Mouse (Mus musculus) olfactory bulb, adult 2 months (tissue): Measurements from ENCODE around the gene Slc1a3. TPM values are rescaled to one million over a fixed set of nuclear protein-coding genes. Genes with fewer than 3 reads are reported as not detected.

Experiments
- H3K27ac ChIP-seq: fragments of 200-500 bp; 2 replicates; pipeline ENCODE4 v1.5.1; 2012; ENCODE audit warnings: low read depth, low read length; ENCODE audit not compliant: insufficient read depth
- H3K4me1 ChIP-seq: fragments of 200-500 bp; 2 replicates; pipeline ENCODE4 v1.6.1; 2012; ENCODE audit warnings: low read length; ENCODE audit not compliant: control insufficient read depth, insufficient read depth
- H3K4me3 ChIP-seq: fragments of 200-500 bp; 2 replicates; pipeline ENCODE4 v1.5.1; 2012; ENCODE audit warnings: mild to moderate bottlenecking, low read depth, low read length, moderate library complexity; ENCODE audit not compliant: insufficient read depth
- CTCF ChIP-seq: fragments of 200-500 bp; IDR thresholded peaks from 2 replicates; pipeline ENCODE4 v1.5.1; 2012; ENCODE audit warnings: low read depth, mild to moderate bottlenecking, low read length, moderate library complexity; ENCODE audit not compliant: insufficient read depth
- POLR2A ChIP-seq: fragments of 200-500 bp; IDR thresholded peaks from 2 replicates; pipeline ENCODE4 v1.6.1; 2012; ENCODE audit warnings: mild to moderate bottlenecking, low read depth, low read length, moderate library complexity; ENCODE audit not compliant: insufficient read depth
- WGBS: fragments of 180-500 bp; shearing (Covaris S2); methylation state at CpG from one replicate; pipeline ENCODE4 v1.1.7; 2018; 5-methylcytosine and 5-hydroxymethylcytosine counted together
- polyA plus RNA-seq: library from polyadenylated mRNA; stranded (reverse); fragments of >200 nt; gene quantifications from 2 replicates; pipeline ENCODE4 v1.2.4, GENCODE M21; 2012; ENCODE audit warnings: low replicate concordance; ENCODE audit not compliant: missing spikeins, insufficient read depth, insufficient read length

The Slc1a3 gene
- 294 and 312 TPM in 2 replicates for polyA plus RNA-seq

DNA sequence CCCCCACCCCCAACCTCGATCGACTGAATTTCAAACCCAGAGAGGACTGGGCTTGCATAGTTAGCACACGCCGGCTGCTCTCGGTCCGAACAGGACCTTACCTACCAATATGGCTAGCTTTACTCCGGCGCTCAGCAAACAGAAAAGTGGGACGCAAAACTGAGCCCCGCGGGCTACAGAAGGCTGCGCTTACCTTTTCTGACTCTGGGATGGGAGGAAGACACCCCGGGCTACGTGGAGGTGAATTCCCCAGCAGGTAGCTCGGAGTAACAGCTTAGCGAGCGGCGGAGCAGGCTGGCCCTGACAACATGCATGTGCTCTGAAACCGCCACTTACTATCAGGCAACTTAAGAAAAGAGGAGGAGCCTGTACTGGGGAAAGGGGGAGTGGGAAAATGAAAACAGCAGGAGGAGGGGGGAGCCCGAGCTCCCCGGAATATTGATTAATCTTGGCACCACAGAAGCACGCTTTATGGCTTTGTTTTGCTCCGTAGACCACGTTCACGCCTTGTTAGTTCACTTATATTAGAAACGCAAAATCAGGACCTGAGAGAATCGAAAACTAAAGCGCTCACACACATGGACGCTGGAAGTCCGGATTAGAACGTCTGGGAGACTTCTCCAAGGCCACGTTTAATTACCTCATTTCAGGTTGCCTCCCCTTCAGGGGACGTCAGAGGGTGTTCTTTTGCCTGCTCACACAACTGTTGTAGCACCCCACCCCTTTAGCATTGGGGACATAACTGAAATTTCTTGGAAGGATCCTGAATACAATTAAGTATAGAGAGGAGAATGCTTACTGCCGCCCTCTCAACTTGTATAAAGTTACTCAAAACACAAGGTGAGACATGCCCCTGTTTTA is at the start of gene Slc1a3:
TSS of gene Slc1a3 (minus strand) at position 619 of the 861 bp plus-strand sequence.
- H3K27ac ChIP-seq, result peak within 1 kb of the TSS; percentile 77
- TF ChIP-seq POLR2A, result no peak
- no peak for TF ChIP-seq CTCF
- 1% methylated on average over 34 of the region's 34 CpGs for WGBS

GRCm38 (mm10) chr15:8759026-8759425 is 48.5 kb upstream of the Slc1a3 start:
- 76% methylated on average over 3 of the region's 3 CpGs for WGBS
- TF ChIP-seq POLR2A, result no peak
- TF ChIP-seq CTCF, result no peak
- no peak overlapping the region for H3K27ac ChIP-seq
- H3K4me3 ChIP-seq, result no peak overlapping the region
- no peaks in the 10 kb centered on the region for H3K4me1 ChIP-seq

More for the DNA sequence above, at the start of gene Slc1a3:
- H3K4me3 ChIP-seq, result peak within 1 kb of the TSS; percentile 79
- H3K4me1 ChIP-seq, result no peaks in the 10 kb centered on the region

DNA sequence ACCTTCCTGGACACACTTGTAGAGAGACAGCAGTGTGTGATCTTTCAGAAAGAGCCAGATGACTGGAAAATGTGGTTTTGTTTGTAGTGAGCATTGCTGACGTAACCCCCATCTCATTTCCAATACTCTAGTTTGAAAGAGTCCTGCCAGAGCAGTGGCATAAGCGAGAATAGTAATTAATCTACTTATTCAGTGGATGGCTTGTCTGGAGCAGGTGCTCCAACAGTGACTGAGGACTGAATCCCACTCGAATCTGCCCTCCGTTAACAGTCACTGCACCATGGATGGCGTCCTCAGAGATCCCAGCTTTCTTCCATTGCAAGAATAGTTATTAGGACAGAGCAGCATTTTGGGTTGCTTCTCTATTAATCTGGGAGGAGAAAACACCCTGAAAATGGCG is 45.9 kb upstream of the Slc1a3 start:
- no peak overlapping the region for H3K27ac ChIP-seq
- H3K4me1 ChIP-seq, result no peaks in the 10 kb centered on the region
- WGBS, result 44% methylated on average over 6 of the region's 6 CpGs
- no peak for TF ChIP-seq CTCF
- no peak for TF ChIP-seq POLR2A
- no peak overlapping the region for H3K4me3 ChIP-seq

DNA sequence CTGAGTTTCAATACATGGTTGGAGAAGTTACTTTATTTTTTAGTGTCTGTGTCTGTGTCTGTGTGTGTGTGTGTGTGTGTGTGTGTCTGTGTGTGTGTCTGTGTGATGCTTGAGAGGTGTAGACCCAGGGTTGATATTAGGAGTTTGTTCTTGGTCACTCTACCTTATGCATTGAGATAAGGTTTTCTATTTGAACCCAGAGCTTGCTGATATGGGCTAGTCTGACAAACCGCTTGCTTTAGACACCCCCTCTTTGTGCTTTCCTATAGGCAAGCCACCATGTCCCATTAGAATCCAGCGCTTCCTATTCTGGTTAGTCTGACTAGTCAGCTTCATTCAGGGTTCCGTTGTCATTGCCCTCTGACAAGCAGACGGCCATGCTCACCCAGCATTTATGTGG is 39.2 kb upstream of the Slc1a3 start:
- no peak overlapping the region for H3K27ac ChIP-seq
- WGBS, result 97% methylated on average over 4 of the region's 4 CpGs
- no peak overlapping the region for H3K4me3 ChIP-seq
- H3K4me1 ChIP-seq, result no peaks in the 10 kb centered on the region
- no peak for TF ChIP-seq POLR2A
- no peak for TF ChIP-seq CTCF

DNA sequence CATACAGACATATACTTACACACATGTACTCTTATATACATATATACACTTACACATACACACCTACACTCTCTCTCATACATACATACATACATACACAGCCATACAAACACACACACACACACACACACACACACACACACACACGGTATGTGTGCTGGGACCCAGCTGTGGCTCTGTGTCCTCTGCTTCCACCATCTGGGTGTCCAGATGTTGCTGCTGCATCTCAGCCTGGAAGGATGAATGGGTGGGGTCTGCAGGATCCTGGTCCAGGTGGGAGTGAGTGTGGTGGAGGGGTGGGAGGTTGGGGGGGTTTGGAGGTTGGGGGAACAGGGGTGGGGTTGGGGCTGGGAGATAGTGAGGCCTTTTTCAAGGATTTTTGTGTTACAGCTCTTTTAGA is 38.2 kb upstream of the Slc1a3 start:
- TF ChIP-seq CTCF, result no peak
- no peak for TF ChIP-seq POLR2A

DNA sequence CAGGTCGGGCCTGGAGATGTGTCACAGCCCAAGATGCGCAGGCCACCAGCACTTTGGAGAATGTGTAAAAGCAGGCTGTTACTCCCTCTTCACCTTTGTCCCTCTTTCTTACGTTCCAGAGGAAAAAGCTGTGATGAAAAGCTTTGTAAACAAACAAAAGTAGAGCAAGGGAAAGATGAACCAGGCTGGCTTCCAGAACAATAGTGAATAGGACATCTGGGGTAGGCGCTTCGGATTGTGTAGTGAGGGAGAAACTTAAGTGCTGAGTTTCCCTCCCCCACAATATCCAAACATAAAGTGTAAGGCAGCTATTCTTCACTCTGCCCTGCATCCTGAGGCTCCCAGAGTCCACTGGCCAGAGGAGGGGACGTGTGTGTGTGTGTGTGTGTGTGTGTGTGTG is 31.0 kb upstream of the Slc1a3 start:
- no peak overlapping the region for H3K4me3 ChIP-seq
- TF ChIP-seq POLR2A (no peak), CTCF (no peak)
- no peaks in the 10 kb centered on the region for H3K4me1 ChIP-seq
- 52% methylated on average over 6 of the region's 6 CpGs for WGBS
- H3K27ac ChIP-seq, result no peak overlapping the region

More for the DNA sequence above, 38.2 kb upstream of the Slc1a3 start:
- 90% methylated on average over 1 of the region's 1 CpGs for WGBS
- Histone ChIP-seq H3K4me3 (no peak overlapping the region), H3K4me1 (no peaks in the 10 kb centered on the region), H3K27ac (no peak overlapping the region)

- no peak for TF ChIP-seq POLR2A
- TF ChIP-seq CTCF, result no peak
- Histone ChIP-seq H3K4me1 (no peaks in the 10 kb centered on the region), H3K27ac (no peak overlapping the region), H3K4me3 (no peak overlapping the region)
- 95% methylated on average over 8 of the region's 8 CpGs for WGBS
Measured at GRCm38 (mm10) chr15:8740724-8741123, 30.2 kb upstream of the Slc1a3 start.

GRCm38 (mm10) chr15:8738156-8738555 is 27.6 kb upstream of the Slc1a3 start:
- no peaks in the 10 kb centered on the region for H3K4me1 ChIP-seq
- 61% methylated on average over 5 of the region's 5 CpGs for WGBS
- TF ChIP-seq POLR2A (no peak), CTCF (no peak)
- no peak overlapping the region for H3K4me3 ChIP-seq
- H3K27ac ChIP-seq, result no peak overlapping the region

DNA sequence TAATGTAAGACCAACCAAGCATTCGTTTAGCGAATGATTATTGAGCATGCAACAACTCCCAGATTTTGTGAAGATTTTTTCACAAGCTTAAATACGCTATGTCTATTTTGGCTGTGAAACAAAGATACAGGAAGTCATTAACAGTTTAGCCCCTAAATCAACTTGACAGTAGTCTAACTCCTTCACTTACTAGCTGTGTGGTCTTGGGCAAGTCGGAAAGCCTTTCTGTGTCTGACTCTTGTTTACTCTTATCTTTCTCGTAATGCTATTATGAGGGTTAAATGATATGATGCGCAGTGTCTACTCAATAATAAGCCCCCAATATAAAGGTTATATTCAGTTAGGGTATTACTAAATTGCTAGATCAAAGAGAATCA is 23.8 kb upstream of the Slc1a3 start:
- no peak overlapping the region for H3K4me3 ChIP-seq
- no peaks in the 10 kb centered on the region for H3K4me1 ChIP-seq
- no peak overlapping the region for H3K27ac ChIP-seq
- TF ChIP-seq POLR2A (no peak), CTCF (no peak)
- 63% methylated on average over 6 of the region's 6 CpGs for WGBS
